Mouse (Mus musculus): Measurements from ENCODE around the gene Ang2. TPM values are rescaled to one million over a fixed set of nuclear protein-coding genes. Genes with fewer than 3 reads are reported as not detected.

The Ang2 gene
- polyA plus RNA-seq, 1 experiment, result 1.4 TPM

DNA sequence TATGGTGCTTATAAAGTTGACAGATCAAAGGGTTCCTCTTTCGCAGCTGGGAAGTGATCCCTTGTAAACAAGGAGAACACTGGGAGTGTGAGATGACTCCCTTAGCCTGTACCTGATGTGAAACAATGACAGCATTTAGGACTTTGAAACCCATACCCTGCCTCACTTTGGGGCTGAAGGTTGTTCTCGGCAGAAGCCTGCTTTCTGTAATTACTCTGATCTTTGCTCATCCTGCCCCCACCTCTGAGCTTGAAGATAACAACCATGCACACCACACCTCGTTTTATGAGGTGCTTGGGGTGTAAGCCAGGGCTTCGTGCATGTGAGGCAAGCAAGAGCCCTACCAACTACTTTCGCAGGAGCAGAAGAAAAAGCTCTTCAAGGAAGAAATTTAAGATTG, 49.8 kb downstream of the Ang2 start:
- Histone ChIP-seq H3K79me2 (ENCODE audit: control insufficient read depth, insufficient read depth) (no peaks in the 10 kb centered on the region), H3K4me2 (ENCODE audit: low read depth) (no peak overlapping the region), H3K4me3 (no peak overlapping the region), H3K27me3 (ENCODE audit: control insufficient read depth, insufficient read depth, insufficient read length) (no peaks in the 10 kb centered on the region), H3K36me3 (ENCODE audit: control insufficient read depth, insufficient read depth) (no peaks in the 10 kb centered on the region), H3ac (ENCODE audit: control insufficient read depth, insufficient read length) (no peak overlapping the region)
- TF ChIP-seq REST (IDR thresholded peaks at IDR 0.05; ENCODE audit: insufficient read depth, insufficient read length) (no peak), CEBPB (IDR thresholded peaks at IDR 0.05; ENCODE audit: insufficient read depth, poor library complexity, severe bottlenecking) (no peak), TCF3 (IDR thresholded peaks at IDR 0.05; ENCODE audit: insufficient read length, low read depth) (no peak), MYOD1 (IDR thresholded peaks at IDR 0.05; ENCODE audit: control insufficient read depth in 1 of 3, insufficient read length in 2 of 3, low read depth in 2 of 3) (no peak), USF1 (IDR thresholded peaks at IDR 0.05; ENCODE audit: low read depth) (no peak), POLR2AphosphoS2 (IDR thresholded peaks at IDR 0.05; ENCODE audit: insufficient read length, low read depth) (no peak), MYOG (IDR thresholded peaks at IDR 0.05; ENCODE audit: control insufficient read depth in 1 of 3, insufficient read depth in 1 of 3, insufficient read length in 2 of 3, low read depth in 2 of 3) (no peak), SRF (IDR thresholded peaks at IDR 0.05; ENCODE audit: control insufficient read depth, insufficient read length, low read depth) (no peak), POLR2A (IDR thresholded peaks at IDR 0.05; ENCODE audit: insufficient read length, low read depth) (no peak)

DNA sequence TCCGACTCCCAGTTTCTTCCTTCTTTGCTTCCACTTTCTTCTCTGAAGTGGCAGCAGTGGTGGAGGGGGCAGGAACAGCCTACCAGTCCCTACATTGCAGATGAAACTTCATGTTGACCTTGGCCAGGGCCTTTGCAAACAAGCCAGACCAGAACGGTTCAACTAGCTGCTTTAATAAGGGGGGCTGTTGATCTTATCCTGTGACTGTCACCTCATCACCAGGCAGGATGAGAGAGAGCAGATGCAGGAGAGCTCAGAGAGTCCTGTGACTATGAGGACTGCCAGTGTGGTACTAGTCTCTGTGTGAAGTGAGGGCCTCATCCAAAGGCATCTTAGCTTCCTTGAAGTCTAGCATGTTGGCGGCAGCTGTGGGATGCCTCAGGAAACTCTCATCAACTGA, 50.9 kb downstream of the Ang2 start:
- Histone ChIP-seq H3ac (ENCODE audit: control insufficient read depth, insufficient read length) (no peak overlapping the region), H3K4me3 (no peak overlapping the region), H3K4me2 (ENCODE audit: low read depth) (no peak overlapping the region), H3K27me3 (ENCODE audit: control insufficient read depth, insufficient read depth, insufficient read length) (no peaks in the 10 kb centered on the region), H3K36me3 (ENCODE audit: control insufficient read depth, insufficient read depth) (no peaks in the 10 kb centered on the region), H3K79me2 (ENCODE audit: control insufficient read depth, insufficient read depth) (no peaks in the 10 kb centered on the region)
- no peak for TF ChIP-seq MYOD1 (IDR thresholded peaks at IDR 0.05; ENCODE audit: control insufficient read depth in 1 of 3, insufficient read length in 2 of 3, low read depth in 2 of 3)
- no peak for TF ChIP-seq TCF12 (IDR thresholded peaks at IDR 0.05; ENCODE audit: insufficient read depth, poor library complexity, severe bottlenecking)
- TF ChIP-seq CEBPB (IDR thresholded peaks at IDR 0.05; ENCODE audit: insufficient read depth, poor library complexity, severe bottlenecking), result no peak
- TF ChIP-seq MYOG (IDR thresholded peaks at IDR 0.05; ENCODE audit: control insufficient read depth in 1 of 3, insufficient read depth in 1 of 3, insufficient read length in 2 of 3, low read depth in 2 of 3), result no peak
- no peak for TF ChIP-seq MAX (IDR thresholded peaks at IDR 0.05; ENCODE audit: low read depth)
- TF ChIP-seq TCF3 (IDR thresholded peaks at IDR 0.05; ENCODE audit: insufficient read length, low read depth), result no peak
- no peak for TF ChIP-seq USF1 (IDR thresholded peaks at IDR 0.05; ENCODE audit: low read depth)
- no peak for TF ChIP-seq POLR2AphosphoS2 (IDR thresholded peaks at IDR 0.05; ENCODE audit: insufficient read length, low read depth)
- TF ChIP-seq SRF (IDR thresholded peaks at IDR 0.05; ENCODE audit: control insufficient read depth, insufficient read length, low read depth), result no peak
- TF ChIP-seq E2F4 (IDR thresholded peaks at IDR 0.05; ENCODE audit: insufficient read depth), result no peak
- no peak for TF ChIP-seq REST (IDR thresholded peaks at IDR 0.05; ENCODE audit: insufficient read depth, insufficient read length)

- H3ac ChIP-seq (ENCODE audit: control insufficient read depth, insufficient read length), result no peak within 1 kb of the TSS
- no peaks in the 10 kb centered on the region for H3K36me3 ChIP-seq (ENCODE audit: control insufficient read depth, insufficient read depth)
- TF ChIP-seq REST (IDR thresholded peaks at IDR 0.05; ENCODE audit: insufficient read depth, insufficient read length) (no peak), E2F4 (IDR thresholded peaks at IDR 0.05; ENCODE audit: insufficient read depth) (no peak)
- H3K79me2 ChIP-seq (ENCODE audit: control insufficient read depth, insufficient read depth), result no peaks in the 10 kb centered on the region
- H3K4me2 ChIP-seq (ENCODE audit: low read depth), result no peak within 1 kb of the TSS
- no peak within 1 kb of the TSS for H3K4me3 ChIP-seq
- no peaks in the 10 kb centered on the region for H3K27me3 ChIP-seq (ENCODE audit: control insufficient read depth, insufficient read depth, insufficient read length)
These were observed 52.3 kb downstream of the Ang2 start, which contains the start of gene Rnase1 for GRCm38 (mm10) chr14:51146685-51147084. Gene Rnase1, minus strand, starts transcription at chr14:51146785.

DNA sequence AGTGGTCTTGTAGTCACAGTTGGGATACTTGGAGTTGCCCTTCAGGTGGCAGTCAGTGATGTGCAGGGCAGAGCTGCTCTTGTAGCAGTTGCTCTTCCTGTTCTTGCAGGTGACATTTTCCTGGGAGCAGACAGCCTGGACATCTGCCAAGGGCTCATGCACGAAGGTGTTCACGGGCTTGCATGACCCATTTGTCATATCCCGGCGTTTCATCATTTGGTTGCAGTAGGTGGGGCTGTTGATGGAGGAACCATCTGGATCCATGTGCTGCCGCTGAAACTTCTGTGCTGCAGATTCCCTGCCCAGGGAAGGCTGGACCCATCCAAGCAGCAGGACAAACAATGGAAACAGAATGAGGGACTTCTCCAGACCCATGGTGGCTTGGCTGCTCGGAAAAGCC, 53.4 kb downstream of the Ang2 start:
- TF ChIP-seq MYOD1 (IDR thresholded peaks at IDR 0.05; ENCODE audit: control insufficient read depth in 1 of 3, insufficient read length in 2 of 3, low read depth in 2 of 3), result no peak
- TF ChIP-seq SRF (IDR thresholded peaks at IDR 0.05; ENCODE audit: control insufficient read depth, insufficient read length, low read depth), result no peak
- no peak for TF ChIP-seq MAX (IDR thresholded peaks at IDR 0.05; ENCODE audit: low read depth)
- TF ChIP-seq USF1 (IDR thresholded peaks at IDR 0.05; ENCODE audit: low read depth), result no peak
- no peak for TF ChIP-seq POLR2AphosphoS2 (IDR thresholded peaks at IDR 0.05; ENCODE audit: insufficient read length, low read depth)
- no peak for TF ChIP-seq TCF3 (IDR thresholded peaks at IDR 0.05; ENCODE audit: insufficient read length, low read depth)
- no peak for TF ChIP-seq E2F4 (IDR thresholded peaks at IDR 0.05; ENCODE audit: insufficient read depth)
- no peak for TF ChIP-seq POLR2A (IDR thresholded peaks at IDR 0.05; ENCODE audit: insufficient read length, low read depth)
- no peak for TF ChIP-seq MYOG (IDR thresholded peaks at IDR 0.05; ENCODE audit: control insufficient read depth in 1 of 3, insufficient read depth in 1 of 3, insufficient read length in 2 of 3, low read depth in 2 of 3)
- TF ChIP-seq TCF12 (IDR thresholded peaks at IDR 0.05; ENCODE audit: insufficient read depth, poor library complexity, severe bottlenecking), result no peak
- no peak for TF ChIP-seq CEBPB (IDR thresholded peaks at IDR 0.05; ENCODE audit: insufficient read depth, poor library complexity, severe bottlenecking)
- TF ChIP-seq REST (IDR thresholded peaks at IDR 0.05; ENCODE audit: insufficient read depth, insufficient read length), result no peak
- Histone ChIP-seq H3K36me3 (ENCODE audit: control insufficient read depth, insufficient read depth) (no peaks in the 10 kb centered on the region), H3K4me2 (ENCODE audit: low read depth) (no peak overlapping the region), H3K4me3 (no peak overlapping the region), H3ac (ENCODE audit: control insufficient read depth, insufficient read length) (no peak overlapping the region), H3K27me3 (ENCODE audit: control insufficient read depth, insufficient read depth, insufficient read length) (no peaks in the 10 kb centered on the region), H3K79me2 (ENCODE audit: control insufficient read depth, insufficient read depth) (no peaks in the 10 kb centered on the region)

Other genes starting within 250 kb of the Ang2 start
- 0.08 TPM for gene Pnp2, start 243.2 kb downstream of the Ang2 start, polyA plus RNA-seq (2012; fragmentation: generic; extraction: Trizol)
- gene Rnase10, start 191.4 kb downstream of the Ang2 start, polyA plus RNA-seq (2012; fragmentation: generic; extraction: Trizol), result 0.10 TPM
- not detected for gene Rnase9, start 157.3 kb downstream of the Ang2 start, polyA plus RNA-seq (2012; fragmentation: generic; extraction: Trizol)
- gene Rnase11, start 149.0 kb downstream of the Ang2 start, polyA plus RNA-seq (2012; fragmentation: generic; extraction: Trizol), result not detected
- not detected for gene Rnase12, start 141.5 kb downstream of the Ang2 start, polyA plus RNA-seq (2012; fragmentation: generic; extraction: Trizol)
- gene Olfr750, start 124.7 kb downstream of the Ang2 start, polyA plus RNA-seq (2012; fragmentation: generic; extraction: Trizol), result not detected
- gene Rnase4, start 108.1 kb downstream of the Ang2 start, polyA plus RNA-seq (2012; fragmentation: generic; extraction: Trizol), result 17.8 TPM
- 1.3 TPM for gene Ang, start 108.0 kb downstream of the Ang2 start, polyA plus RNA-seq (2012; fragmentation: generic; extraction: Trizol)
- 0.05 TPM for gene Eddm3b, start 84.7 kb downstream of the Ang2 start, polyA plus RNA-seq (2012; fragmentation: generic; extraction: Trizol)
- 0.12 TPM for gene Rnase6, start 75.2 kb downstream of the Ang2 start, polyA plus RNA-seq (2012; fragmentation: generic; extraction: Trizol)
- gene Rnase1, start 52.4 kb downstream of the Ang2 start, polyA plus RNA-seq (2012; fragmentation: generic; extraction: Trizol), result 0.17 TPM
- not detected for gene Rnase2b, start 36.9 kb downstream of the Ang2 start, polyA plus RNA-seq (2012; fragmentation: generic; extraction: Trizol)
- gene Ear14, start 4.2 kb upstream of the Ang2 start, polyA plus RNA-seq (2012; fragmentation: generic; extraction: Trizol), result not detected
- gene Rnase2a, start 57.0 kb upstream of the Ang2 start, polyA plus RNA-seq (2012; fragmentation: generic; extraction: Trizol), result 0.43 TPM
- gene Gm7247, start 162.6 kb upstream of the Ang2 start, polyA plus RNA-seq (2012; fragmentation: generic; extraction: Trizol), result not detected
- gene Vmn2r88, start 211.7 kb upstream of the Ang2 start, polyA plus RNA-seq (2012; fragmentation: generic; extraction: Trizol), result not detected

Measured in myocyte (in vitro differentiated cells).